Mouse (Mus musculus) spleen, adult 2 months (tissue): ENCODE measurements around the gene Gm20388.

Experiments
- CTCF ChIP-seq: fragments of 200-500 bp; IDR thresholded peaks from 2 replicates; pipeline ENCODE4 v1.5.1; 2011; ENCODE audit warnings: mild to moderate bottlenecking, inconsistent platforms; ENCODE audit not compliant: insufficient read depth, insufficient read length, insufficient replicate concordance; ENCODE audit errors: extremely low read depth
- POLR2A ChIP-seq: fragments of 200-500 bp; IDR thresholded peaks from 2 replicates; pipeline ENCODE4 v1.6.1; 2011; ENCODE audit warnings: low read depth, low read length, inconsistent platforms

- TF ChIP-seq POLR2A (no peak), CTCF (no peak)
Observed at GRCm38 (mm10) chr8:122414311-122414710, 2503.7 kb downstream of the Gm20388 start.
